Comparison of ENCODE assay signal across 17 mouse cellular contexts in genomic region chr4:92538296-92538695, GRCm38 (mm10).
"Had no signal": no experiment of that assay in that cellular context is flagged by ENCODE, and none has a peak within 500 bp of the region (broad histone marks: within the 10 kb centered on the region; RNA-seq: fewer than 3 reads in every experiment).

No protein-coding gene starts in this region.

- H3K27me3 ChIP-seq: midbrain, embryonic 12.5 days; neural tube, embryonic 13.5 days; neural tube, embryonic 15.5 days had no signal

- DNase-seq: lung, adult 18-20 months; lung, embryonic 14.5 days; lung, postnatal 10 days; midbrain, embryonic 14.5 days; retina, postnatal 1 day; right cerebral cortex, adult 18-20 months; right cerebral cortex, postnatal 25 days; right cerebral cortex, postnatal 4 days; spleen, adult 18-20 months; thymus, adult 18-20 months; thymus, postnatal 14 days; thymus, postnatal 36 days had no signal

- H3K36me3 ChIP-seq: midbrain, embryonic 10.5 days; midbrain, embryonic 12.5 days; neural tube, embryonic 13.5 days; neural tube, embryonic 15.5 days had no signal

- H3K4me2 ChIP-seq: lung, embryonic 14.5 days; midbrain, embryonic 12.5 days; neural tube, embryonic 13.5 days; neural tube, embryonic 15.5 days had no signal

- H3K4me1 ChIP-seq: midbrain, embryonic 10.5 days; midbrain, embryonic 12.5 days; neural tube, embryonic 13.5 days; neural tube, embryonic 15.5 days had no signal

- H3K27ac ChIP-seq: midbrain, embryonic 10.5 days; midbrain, embryonic 12.5 days; neural tube, embryonic 13.5 days; neural tube, embryonic 15.5 days had no signal

- H3K4me3 ChIP-seq: midbrain, embryonic 10.5 days; midbrain, embryonic 12.5 days; myocyte; neural tube, embryonic 13.5 days; neural tube, embryonic 15.5 days had no signal

- H3K9me3 ChIP-seq: midbrain, embryonic 10.5 days; midbrain, embryonic 12.5 days; neural tube, embryonic 13.5 days; neural tube, embryonic 15.5 days had no signal

- H3K9ac ChIP-seq: lung, embryonic 14.5 days; midbrain, embryonic 12.5 days; neural tube, embryonic 13.5 days; neural tube, embryonic 15.5 days had no signal
